Mouse (Mus musculus) intestine, postnatal 0 days (tissue): ENCODE results near the gene Atxn1. TPM values are rescaled to one million over a fixed set of nuclear protein-coding genes. Genes with fewer than 3 reads are reported as not detected.

Experiments used
- ATAC-seq: fragments of 200-750 bp; cut with Nextera tagmentation; 2 replicates; pipeline ENCODE4 v1.8.0; 2017; ENCODE audit warnings: mild to moderate bottlenecking, moderate TSS enrichment, moderate library complexity
- H3K27ac ChIP-seq: fragments of 300-500 bp; sonication (generic); 2 replicates; pipeline ENCODE4 v1.5.1; 2014; ENCODE audit warnings: mild to moderate bottlenecking, low read depth, low read length, moderate library complexity
- H3K27me3 ChIP-seq: fragments of 300-500 bp; sonication (generic); replicated peaks from 2 replicates; pipeline ENCODE4 v1.6.1; 2014; ENCODE audit warnings: low read length, mixed read lengths; ENCODE audit not compliant: control insufficient read depth, insufficient read depth
- H3K36me3 ChIP-seq: fragments of 300-500 bp; sonication (generic); 2 replicates; pipeline ENCODE4 v1.6.1; 2014; ENCODE audit warnings: mild to moderate bottlenecking, moderate library complexity; ENCODE audit not compliant: control insufficient read depth, insufficient read depth
- H3K4me1 ChIP-seq: fragments of 300-500 bp; sonication (generic); replicated peaks from 2 replicates; pipeline ENCODE4 v1.6.1; 2014; ENCODE audit warnings: antibody characterized with exemption, low read length, mixed read lengths; ENCODE audit not compliant: control insufficient read depth, insufficient read depth
- H3K4me2 ChIP-seq: fragments of 300-500 bp; sonication (generic); replicated peaks from 2 replicates; pipeline ENCODE4 v1.6.1; 2014; ENCODE audit warnings: low read depth, mild to moderate bottlenecking, moderate library complexity
- H3K4me3 ChIP-seq: fragments of 300-500 bp; sonication (generic); 2 replicates; pipeline ENCODE4 v1.5.1; 2014; ENCODE audit warnings: low read depth, low read length
- H3K9ac ChIP-seq: fragments of 300-500 bp; sonication (generic); 2 replicates; pipeline ENCODE4 v1.6.1; 2014; ENCODE audit warnings: mild to moderate bottlenecking, low read depth, low read length
- H3K9me3 ChIP-seq: fragments of 300-500 bp; sonication (generic); 2 replicates; pipeline ENCODE4 v1.6.1; 2016; ENCODE audit warnings: mixed run types; ENCODE audit not compliant: control insufficient read depth
- CTCF ChIP-seq: sonication (generic); IDR thresholded peaks from 2 replicates; pipeline ENCODE4 v1.5.1; 2016; ENCODE audit warnings: low read depth, mild to moderate bottlenecking, control low read depth, antibody characterized with exemption, moderate library complexity
- WGBS: fragments of 180-500 bp; shearing (Covaris S2); extraction: QIAGEN DNeasy Blood & Tissue Kit; methylation state at CpG from one replicate; pipeline ENCODE4 v1.1.7; 2014; 5-methylcytosine and 5-hydroxymethylcytosine counted together
- polyA plus RNA-seq: library from polyadenylated mRNA; unstranded; fragments of >200 nt; fragmentation: Nextera tagmentation; extraction: Ambion mirVana; gene quantifications from 2 replicates; pipeline ENCODE4 v1.2.1, GENCODE M21; 2015

Atxn1 gene
- polyA plus RNA-seq, 1 experiment from 2014 or later, result 6.1 TPM

GRCm38 (mm10) chr13:45722885-45723284 lies 241.9 kb downstream of the Atxn1 start:
- H3K9me3 ChIP-seq, result no peaks in the 10 kb centered on the region
- 84% methylated on average over 5 of the region's 5 CpGs for WGBS
- H3K4me3 ChIP-seq, result no peak overlapping the region
- no peak overlapping the region for H3K4me2 ChIP-seq
- no peak for TF ChIP-seq CTCF
- no peaks in the 10 kb centered on the region for H3K4me1 ChIP-seq
- H3K27me3 ChIP-seq, result no peaks in the 10 kb centered on the region
- H3K36me3 ChIP-seq, result no peaks in the 10 kb centered on the region; the same call in 1 of the 2 replicates
- H3K9ac ChIP-seq, result no peak overlapping the region
- ATAC-seq, result no peak
- H3K27ac ChIP-seq, result no peak overlapping the region

DNA sequence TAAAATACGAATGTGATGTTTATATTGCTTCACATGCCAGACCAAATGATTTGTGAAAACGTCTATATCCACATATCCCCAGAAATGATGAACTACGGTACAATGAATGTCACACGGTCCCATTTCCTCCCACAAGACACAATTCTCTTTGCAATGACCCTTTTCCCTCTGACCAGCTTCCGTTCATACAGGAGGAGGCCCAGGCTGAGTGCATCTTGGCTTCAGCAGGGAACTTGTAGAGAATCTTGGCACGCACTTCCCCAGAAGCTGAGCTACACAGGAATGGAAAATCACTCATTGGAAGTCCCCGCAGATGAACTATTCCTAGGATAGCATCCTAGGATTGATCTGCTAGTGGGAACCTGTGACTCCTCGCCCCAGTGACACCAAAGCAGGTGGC lies 243.2 kb downstream of the Atxn1 start:
- Histone ChIP-seq H3K4me2 (no peak overlapping the region), H3K36me3 (no peaks in the 10 kb centered on the region; the same call in 1 of the 2 replicates), H3K9me3 (no peaks in the 10 kb centered on the region), H3K27me3 (no peaks in the 10 kb centered on the region), H3K4me1 (no peaks in the 10 kb centered on the region), H3K4me3 (no peak overlapping the region), H3K9ac (no peak overlapping the region), H3K27ac (no peak overlapping the region)
- ATAC-seq, result no peak
- no peak for TF ChIP-seq CTCF
- WGBS, result 66% methylated on average over 8 of the region's 8 CpGs

- Histone ChIP-seq H3K27me3 (no peaks in the 10 kb centered on the region), H3K4me3 (no peak overlapping the region), H3K4me1 (no peaks in the 10 kb centered on the region), H3K9me3 (no peaks in the 10 kb centered on the region), H3K36me3 (no peaks in the 10 kb centered on the region), H3K27ac (no peak overlapping the region), H3K4me2 (no peak overlapping the region), H3K9ac (no peak overlapping the region)
- TF ChIP-seq CTCF, result no peak
- 34% methylated on average over 3 of the region's 3 CpGs for WGBS
- peak; percentile 71 for ATAC-seq
Observed at GRCm38 (mm10) chr13:45718850-45719249, 246.0 kb downstream of the Atxn1 start.

DNA sequence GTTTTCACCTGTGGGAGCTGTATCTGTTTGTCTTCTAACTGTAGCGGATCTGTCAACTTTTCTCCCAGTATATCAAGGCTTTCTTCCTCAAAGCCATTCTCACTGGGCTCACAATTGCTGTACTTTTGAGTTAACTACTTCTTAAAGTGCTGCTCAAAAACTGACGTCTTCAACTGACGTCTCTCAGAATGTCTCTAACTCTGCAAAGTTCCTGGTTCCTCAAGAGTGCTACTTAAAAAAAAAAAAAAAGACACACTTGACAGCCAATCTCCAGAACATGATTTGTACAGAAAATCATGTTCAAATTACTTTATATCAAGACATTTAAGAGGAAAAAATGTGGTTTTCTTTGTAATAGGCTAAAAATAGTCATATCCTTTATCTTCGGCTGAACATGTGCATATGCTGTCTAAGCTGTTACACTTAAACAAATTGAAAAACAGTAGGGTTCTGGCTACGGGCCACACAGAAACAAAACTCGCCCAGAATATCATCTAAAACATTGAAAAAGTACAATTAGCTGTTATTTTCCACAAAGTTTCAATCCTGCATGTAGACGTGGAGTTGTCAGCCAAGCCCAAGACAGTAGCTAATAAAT lies 249.1 kb downstream of the Atxn1 start:
- H3K9me3 ChIP-seq, result no peaks in the 10 kb centered on the region
- no peaks in the 10 kb centered on the region for H3K27me3 ChIP-seq
- no peak overlapping the region for H3K4me2 ChIP-seq
- no peak overlapping the region for H3K9ac ChIP-seq
- H3K4me3 ChIP-seq, result no peak overlapping the region
- H3K36me3 ChIP-seq, result no peaks in the 10 kb centered on the region
- ATAC-seq, result no peak
- H3K27ac ChIP-seq, result no peak overlapping the region
- TF ChIP-seq CTCF, result no peak
- 57% methylated on average over 7 of the region's 7 CpGs for WGBS
- no peaks in the 10 kb centered on the region for H3K4me1 ChIP-seq

GRCm38 (mm10) chr13:45710041-45710440 lies 254.8 kb downstream of the Atxn1 start:
- Histone ChIP-seq H3K4me3 (no peak overlapping the region), H3K36me3 (no peaks in the 10 kb centered on the region), H3K4me2 (no peak overlapping the region), H3K27ac (no peak overlapping the region), H3K9ac (no peak overlapping the region), H3K4me1 (no peaks in the 10 kb centered on the region), H3K27me3 (no peaks in the 10 kb centered on the region), H3K9me3 (no peaks in the 10 kb centered on the region)
- peak; percentile 26 for TF ChIP-seq CTCF
- ATAC-seq, result no peak
- 91% methylated on average over 8 of the region's 8 CpGs for WGBS

DNA sequence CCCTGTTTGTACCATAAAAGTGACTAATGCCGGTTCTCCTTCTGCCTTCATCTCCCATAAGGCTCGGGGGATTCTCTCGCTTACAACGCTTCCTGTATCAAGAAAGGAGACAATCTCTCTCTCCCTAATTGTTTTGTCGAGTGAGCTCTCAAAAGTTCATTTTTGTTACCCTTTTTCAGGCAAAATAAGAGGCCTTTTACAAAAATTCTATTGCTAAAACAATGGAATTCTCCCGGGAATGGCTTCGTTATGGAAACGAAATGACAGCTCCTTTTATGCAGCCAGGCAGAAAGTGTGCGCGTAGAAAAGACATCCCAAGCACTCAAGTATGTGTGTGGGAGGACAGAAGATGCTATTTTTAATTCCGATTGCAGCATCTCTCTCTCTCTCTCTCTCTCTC lies 255.4 kb downstream of the Atxn1 start:
- Histone ChIP-seq H3K27ac (no peak overlapping the region), H3K9ac (no peak overlapping the region), H3K36me3 (no peaks in the 10 kb centered on the region), H3K4me3 (no peak overlapping the region), H3K4me2 (no peak overlapping the region), H3K27me3 (no peaks in the 10 kb centered on the region), H3K9me3 (no peaks in the 10 kb centered on the region), H3K4me1 (no peaks in the 10 kb centered on the region)
- no peak for TF ChIP-seq CTCF
- WGBS, result 69% methylated on average over 11 of the region's 11 CpGs
- no peak for ATAC-seq
